Mouse (Mus musculus) brown adipose tissue, adult 24 weeks (tissue): ENCODE data around the gene Slc16a9. TPM values are rescaled to one million over a fixed set of nuclear protein-coding genes. Genes with fewer than 3 reads are reported as not detected.

Source experiments
- H3K27ac ChIP-seq: fragments of 200-500 bp; replicated peaks from 2 replicates; pipeline ENCODE4 v1.5.1; 2012; ENCODE audit warnings: low read depth, mild to moderate bottlenecking, low read length
- H3K4me1 ChIP-seq: fragments of 200-500 bp; 2 replicates; pipeline ENCODE4 v1.6.1; 2012; ENCODE audit warnings: low read length, mixed read lengths; ENCODE audit not compliant: control insufficient read depth, insufficient read depth, insufficient read length
- H3K4me3 ChIP-seq: fragments of 200-500 bp; 2 replicates; pipeline ENCODE4 v1.5.1; 2012; ENCODE audit warnings: low read depth, mild to moderate bottlenecking, low read length, moderate library complexity; ENCODE audit not compliant: insufficient read depth
- polyA plus RNA-seq: library from polyadenylated mRNA; stranded (reverse); fragments of >200 nt; gene quantifications from 2 replicates; pipeline ENCODE4 v1.2.4, GENCODE M21; 2012; ENCODE audit not compliant: missing spikeins, insufficient read depth, insufficient read length

Slc16a9 gene
- polyA plus RNA-seq, 1 experiment, result 1.1 TPM

- Histone ChIP-seq H3K4me3 (no peak overlapping the region), H3K27ac (no peak overlapping the region), H3K4me1 (no peaks in the 10 kb centered on the region)
Measured at GRCm38 (mm10) chr10:70225760-70226159, 19.1 kb upstream of the Slc16a9 start.

GRCm38 (mm10) chr10:70226608-70227007, 18.3 kb upstream of the Slc16a9 start:
- H3K27ac ChIP-seq, result no peak overlapping the region
- H3K4me3 ChIP-seq, result no peak overlapping the region
- no peaks in the 10 kb centered on the region for H3K4me1 ChIP-seq

DNA sequence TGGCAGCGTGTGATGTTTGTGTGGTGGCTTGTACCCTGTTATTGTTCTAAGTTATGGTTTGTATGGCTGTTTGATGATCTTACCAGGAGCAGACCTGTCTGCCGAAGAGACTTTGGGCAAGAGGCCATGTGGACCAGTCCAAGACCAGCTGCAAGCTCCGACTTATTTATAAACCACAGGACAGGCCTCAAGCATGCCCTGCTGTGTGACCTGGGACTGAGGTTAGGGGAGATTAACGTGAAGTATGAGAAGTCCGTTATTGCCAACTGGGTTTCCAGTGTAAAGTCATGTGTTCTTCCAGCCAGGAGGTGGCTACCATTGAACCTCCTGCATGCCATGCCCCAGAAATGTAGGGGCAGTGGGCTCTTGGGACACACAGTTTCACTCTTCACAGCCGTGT, 14.5 kb upstream of the Slc16a9 start:
- Histone ChIP-seq H3K27ac (no peak overlapping the region), H3K4me3 (no peak overlapping the region)

DNA sequence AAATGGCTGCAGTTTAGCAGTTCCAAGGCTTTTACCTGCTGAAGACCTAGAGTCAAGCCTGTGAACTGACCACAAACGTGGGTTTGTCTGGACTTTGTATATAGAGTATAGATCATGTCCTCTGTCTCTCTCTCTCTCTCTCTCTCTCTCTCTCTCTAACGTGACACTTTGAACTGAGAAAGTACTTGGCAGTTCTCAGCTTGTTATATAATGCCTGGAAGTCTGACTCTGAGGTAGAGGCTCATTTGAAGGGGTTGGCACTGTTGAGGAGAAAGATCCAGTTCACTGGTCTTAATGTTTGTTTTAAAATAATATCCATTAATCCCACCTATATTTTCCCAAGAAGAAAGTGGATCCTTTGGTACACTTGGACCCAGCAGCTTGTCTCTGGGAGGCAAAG, 7.0 kb upstream of the Slc16a9 start:
- Histone ChIP-seq H3K4me1 (no peaks in the 10 kb centered on the region), H3K4me3 (no peak overlapping the region), H3K27ac (no peak overlapping the region)

More for the DNA sequence above, 14.5 kb upstream of the Slc16a9 start:
- no peaks in the 10 kb centered on the region for H3K4me1 ChIP-seq

- Histone ChIP-seq H3K4me3 (no peak overlapping the region), H3K27ac (no peak overlapping the region), H3K4me1 (peaks cover 4% of the 10 kb centered on the region)
Measured at GRCm38 (mm10) chr10:70242751-70243444, 2.0 kb upstream of the Slc16a9 start.

DNA sequence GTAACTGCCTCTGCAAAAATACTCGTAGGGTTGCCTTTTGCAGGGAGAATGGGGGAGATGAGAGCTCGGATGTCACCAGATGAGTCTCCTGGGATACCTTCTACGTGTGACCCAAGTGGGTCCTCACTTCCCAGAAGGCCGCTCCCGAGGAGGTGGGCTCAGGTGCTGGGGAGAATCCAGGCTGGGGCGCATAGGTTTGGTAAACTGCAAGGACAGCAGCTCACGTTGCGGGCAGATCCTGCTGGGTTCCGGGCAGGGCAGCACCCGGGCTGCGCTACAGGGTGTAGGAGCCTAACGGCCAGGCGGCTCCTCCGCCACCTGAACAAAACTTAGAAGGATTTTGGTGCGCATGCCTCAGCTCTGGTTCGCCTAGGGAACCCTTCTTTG, 652 bp downstream of the Slc16a9 start:
- Histone ChIP-seq H3K4me3 (peak overlapping the region; percentile 64), H3K4me1 (peaks cover 4% of the 10 kb centered on the region), H3K27ac (no peak overlapping the region)

GRCm38 (mm10) chr10:70246076-70246475, 1.2 kb downstream of the Slc16a9 start:
- Histone ChIP-seq H3K27ac (no peak overlapping the region), H3K4me1 (peaks cover 4% of the 10 kb centered on the region), H3K4me3 (no peak overlapping the region; the same call in 1 of the 2 replicates)

DNA sequence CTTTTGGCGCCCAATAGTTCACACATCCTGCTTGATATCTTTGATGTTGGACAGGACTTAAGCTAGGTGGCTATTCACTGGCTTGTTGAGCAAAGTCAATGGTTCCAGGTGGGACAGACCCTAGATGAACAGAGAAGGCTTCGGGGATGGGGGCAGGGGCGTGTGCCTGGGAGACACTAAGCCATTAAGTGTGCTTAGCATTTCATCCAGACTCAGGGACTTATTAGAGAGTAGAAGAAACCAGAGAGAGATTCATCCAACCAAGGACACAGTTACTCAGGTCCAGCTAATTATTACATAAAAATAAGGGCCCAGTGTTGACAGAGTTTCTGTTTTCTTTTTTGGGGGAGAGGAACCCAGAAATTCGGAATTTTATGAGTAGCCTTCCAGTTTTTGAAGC, 5.5 kb downstream of the Slc16a9 start:
- Histone ChIP-seq H3K4me3 (no peak overlapping the region), H3K27ac (no peak overlapping the region), H3K4me1 (peaks cover 4% of the 10 kb centered on the region)

DNA sequence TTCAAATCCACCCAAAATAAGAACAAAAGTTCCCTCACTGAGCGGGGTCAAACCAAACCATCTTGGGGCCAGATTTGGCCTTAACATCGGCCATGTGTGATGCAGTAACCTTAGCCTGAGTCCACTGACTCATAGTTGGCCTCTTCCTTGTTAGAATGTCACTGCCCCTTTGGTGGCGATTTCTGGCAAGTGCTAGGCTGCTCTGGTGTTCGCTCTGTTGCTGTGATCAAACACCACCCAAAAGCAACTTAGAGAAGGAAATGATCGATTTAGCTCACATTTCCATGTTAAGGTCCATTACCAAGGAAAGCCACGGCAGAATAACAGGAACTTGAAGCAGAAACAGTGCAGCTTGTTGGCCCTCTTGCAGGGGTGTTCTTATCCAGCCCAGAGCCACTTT, 5.9 kb downstream of the Slc16a9 start:
- Histone ChIP-seq H3K4me1 (0 out of 2 replicates have a peak, but pooled peaks cover under 1% of the 10 kb centered on the region), H3K27ac (no peak overlapping the region), H3K4me3 (no peak overlapping the region)

- H3K4me3 ChIP-seq, result no peak overlapping the region
- H3K27ac ChIP-seq, result no peak overlapping the region
- no peaks in the 10 kb centered on the region for H3K4me1 ChIP-seq
Measured at GRCm38 (mm10) chr10:70254666-70255065, 9.8 kb downstream of the Slc16a9 start.

GRCm38 (mm10) chr10:70255601-70256210, 10.8 kb downstream of the Slc16a9 start:
- H3K4me3 ChIP-seq, result no peak overlapping the region
- no peaks in the 10 kb centered on the region for H3K4me1 ChIP-seq
- H3K27ac ChIP-seq, result no peak overlapping the region

GRCm38 (mm10) chr10:70257029-70257428, 12.1 kb downstream of the Slc16a9 start:
- H3K4me3 ChIP-seq, result no peak overlapping the region
- H3K4me1 ChIP-seq, result no peaks in the 10 kb centered on the region
- H3K27ac ChIP-seq, result no peak overlapping the region

DNA sequence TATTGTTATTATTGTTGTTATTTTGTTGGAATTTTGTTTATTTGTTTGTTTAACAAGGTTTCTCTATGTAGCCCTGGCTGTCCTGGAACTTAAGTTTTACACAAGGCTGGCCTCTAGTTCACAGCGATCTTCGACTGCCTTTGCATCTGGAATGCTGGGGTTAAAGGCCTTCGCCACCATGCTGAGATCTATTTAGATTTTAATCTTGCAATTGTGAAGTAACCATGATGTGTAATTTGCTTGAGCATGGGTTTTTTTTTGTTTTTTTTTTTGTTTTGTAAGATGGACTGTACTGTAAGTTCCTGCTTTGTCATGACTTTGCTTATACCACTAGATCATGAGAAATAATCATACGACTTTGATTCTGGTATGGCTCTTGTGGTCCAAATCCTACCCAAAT, 16.0 kb downstream of the Slc16a9 start:
- Histone ChIP-seq H3K4me3 (no peak overlapping the region), H3K4me1 (0 out of 2 replicates have a peak, but pooled peaks cover 2% of the 10 kb centered on the region), H3K27ac (no peak overlapping the region)

DNA sequence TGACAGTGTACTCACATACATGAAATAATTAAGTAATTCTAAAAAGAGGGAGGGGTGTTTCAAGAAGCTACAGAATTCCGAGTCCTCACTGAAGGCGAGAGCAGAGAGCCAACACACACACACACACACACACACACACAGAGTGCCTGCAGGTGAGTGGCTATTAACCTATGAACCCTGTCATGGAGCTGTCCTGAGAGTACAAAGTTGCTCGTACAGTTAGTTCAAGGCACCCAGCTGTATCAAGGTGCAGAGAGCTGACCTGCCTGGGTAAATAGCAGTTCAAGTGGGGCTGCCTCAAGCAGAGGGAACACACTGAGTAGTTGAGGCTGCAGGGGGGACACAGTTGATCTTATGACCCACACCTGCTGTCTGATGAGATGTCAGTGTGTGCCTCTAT, 17.2 kb downstream of the Slc16a9 start:
- Histone ChIP-seq H3K4me3 (no peak overlapping the region), H3K27ac (no peak overlapping the region), H3K4me1 (0 out of 2 replicates have a peak, but pooled peaks cover 2% of the 10 kb centered on the region)

GRCm38 (mm10) chr10:70263681-70264189, 18.8 kb downstream of the Slc16a9 start:
- 0 out of 2 replicates have a peak, but pooled peaks cover 2% of the 10 kb centered on the region for H3K4me1 ChIP-seq
- H3K4me3 ChIP-seq, result no peak overlapping the region
- no peak overlapping the region for H3K27ac ChIP-seq
